14 mouse cellular contexts compared by ENCODE assay signal in the genomic region with DNA sequence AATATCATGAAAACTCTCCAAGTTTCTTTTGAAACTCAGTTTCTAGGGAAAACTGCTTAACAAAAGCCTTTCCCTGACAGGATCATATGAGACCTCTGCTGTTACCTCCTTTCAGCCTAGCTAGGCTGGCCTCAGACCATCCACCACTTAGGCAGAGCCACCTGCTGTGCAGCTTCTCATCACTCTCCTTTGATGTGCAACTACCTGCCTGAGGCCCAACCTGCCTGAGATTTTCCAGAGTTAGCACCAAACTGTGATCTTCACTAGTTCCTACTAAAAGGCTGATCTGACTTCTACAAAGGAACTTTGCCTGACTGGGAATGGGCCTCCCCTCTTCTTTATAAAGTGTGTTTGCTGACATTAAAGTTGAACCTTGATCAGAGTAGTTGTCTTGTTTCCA. TPM values are rescaled to one million over a fixed set of nuclear protein-coding genes. Genes with fewer than 3 reads are reported as not detected.
"Had no signal": no experiment of that assay in that cellular context is flagged by ENCODE, and none has a peak within 500 bp of the region (broad histone marks: within the 10 kb centered on the region; RNA-seq: fewer than 3 reads in every experiment).

No protein-coding gene starts in this region.

RNA-seq across cellular contexts. Expression of a gene that starts 31.3 kb away (rescaled TPM):
- total RNA-seq: common myeloid progenitor, adult 5-6 weeks; forebrain, postnatal 0 days; gastrocnemius, adult 18-20 months; gastrocnemius, adult 2 months; gastrocnemius, adult 8-10 months; gastrocnemius, postnatal 10 days; gastrocnemius, postnatal 14 days; gastrocnemius, postnatal 25 days; gastrocnemius, postnatal 36 days; gastrocnemius, postnatal 4 days; granulocyte monocyte progenitor cell, adult 5-6 weeks; heart, adult 18-20 months; heart, adult 2 months; heart, adult 8-10 months had no signal

RNA-seq across cellular contexts. Expression of a gene that starts 49.5 kb away (rescaled TPM):
- total RNA-seq: common myeloid progenitor, adult 5-6 weeks; forebrain, postnatal 0 days; gastrocnemius, adult 18-20 months; gastrocnemius, adult 2 months; gastrocnemius, adult 8-10 months; gastrocnemius, postnatal 10 days; gastrocnemius, postnatal 14 days; gastrocnemius, postnatal 25 days; gastrocnemius, postnatal 36 days; gastrocnemius, postnatal 4 days; granulocyte monocyte progenitor cell, adult 5-6 weeks; heart, adult 18-20 months; heart, adult 2 months; heart, adult 8-10 months had no signal
